Mouse (Mus musculus): ENCODE results near the gene Ccdc182.

- TF ChIP-seq CTCF (conservative IDR thresholded peaks at IDR 0.05; ENCODE audit: low read length) (no peak), POU5F1 (IDR thresholded peaks at IDR 0.05; ENCODE audit: borderline replicate concordance, low read length) (no peak), NANOG (IDR thresholded peaks at IDR 0.05; ENCODE audit: borderline replicate concordance, low read length) (no peak)
Measured at GRCm38 (mm10) chr11:88332309-88332934, 38.6 kb downstream of the Ccdc182 start.
